Mouse (Mus musculus): ENCODE data around the gene Fam19a3. TPM values are rescaled to one million over a fixed set of nuclear protein-coding genes. Genes with fewer than 3 reads are reported as not detected.

The Fam19a3 gene
- polyA plus RNA-seq, 1 experiment: 0.24 TPM

- H3K27ac ChIP-seq (replicated peaks; ENCODE audit: low read depth, low read length): no peak overlapping the region
- peaks cover 14% of the 10 kb centered on the region for H3K4me1 ChIP-seq (ENCODE audit: control insufficient read depth, insufficient read depth, insufficient read length, low read length)
- H3K4me3 ChIP-seq (ENCODE audit: insufficient read depth, low read depth, low read length): no peak overlapping the region
Observed at GRCm38 (mm10) chr3:104796430-104797082, 14.9 kb upstream of the Fam19a3 start.

GRCm38 (mm10) chr3:104795661-104796340, 14.2 kb upstream of the Fam19a3 start:
- no peak overlapping the region for H3K4me3 ChIP-seq (ENCODE audit: insufficient read depth, low read depth, low read length)
- no peak overlapping the region for H3K27ac ChIP-seq (replicated peaks; ENCODE audit: low read depth, low read length)
- H3K4me1 ChIP-seq (ENCODE audit: control insufficient read depth, insufficient read depth, insufficient read length, low read length): peaks cover 20% of the 10 kb centered on the region

- peaks cover 21% of the 10 kb centered on the region for H3K4me1 ChIP-seq (ENCODE audit: control insufficient read depth, insufficient read depth, insufficient read length, low read length)
- H3K27ac ChIP-seq (replicated peaks; ENCODE audit: low read depth, low read length): peak overlapping the region; percentile 40; the same call in 1 of the 2 replicates
Observed at GRCm38 (mm10) chr3:104794953-104795470, 13.4 kb upstream of the Fam19a3 start.

GRCm38 (mm10) chr3:104793871-104794828, 12.5 kb upstream of the Fam19a3 start:
- H3K4me1 ChIP-seq (ENCODE audit: control insufficient read depth, insufficient read depth, insufficient read length, low read length): peaks cover 23% of the 10 kb centered on the region
- peak overlapping the region; percentile 72 for H3K27ac ChIP-seq (replicated peaks; ENCODE audit: low read depth, low read length)
- H3K4me3 ChIP-seq (ENCODE audit: insufficient read depth, low read depth, low read length): no peak overlapping the region

More at GRCm38 (mm10) chr3:104794953-104795470, 13.4 kb upstream of the Fam19a3 start:
- no peak overlapping the region for H3K4me3 ChIP-seq (ENCODE audit: insufficient read depth, low read depth, low read length)

GRCm38 (mm10) chr3:104792360-104793270, 11.0 kb upstream of the Fam19a3 start:
- peaks cover 23% of the 10 kb centered on the region for H3K4me1 ChIP-seq (ENCODE audit: control insufficient read depth, insufficient read depth, insufficient read length, low read length)
- H3K4me3 ChIP-seq (ENCODE audit: insufficient read depth, low read depth, low read length): no peak overlapping the region
- H3K27ac ChIP-seq (replicated peaks; ENCODE audit: low read depth, low read length): no peak overlapping the region

GRCm38 (mm10) chr3:104791671-104792070, 10.0 kb upstream of the Fam19a3 start:
- Histone ChIP-seq H3K4me3 (ENCODE audit: insufficient read depth, low read depth, low read length) (peak overlapping the region; percentile 92), H3K27ac (replicated peaks; ENCODE audit: low read depth, low read length) (peak overlapping the region; percentile 33; the same call in 1 of the 2 replicates), H3K4me1 (ENCODE audit: control insufficient read depth, insufficient read depth, insufficient read length, low read length) (peaks cover 23% of the 10 kb centered on the region)

GRCm38 (mm10) chr3:104791017-104791416, 9.4 kb upstream of the Fam19a3 start:
- H3K27ac ChIP-seq (replicated peaks; ENCODE audit: low read depth, low read length): peak overlapping the region; percentile 99
- H3K4me1 ChIP-seq (ENCODE audit: control insufficient read depth, insufficient read depth, insufficient read length, low read length): peaks cover 23% of the 10 kb centered on the region

GRCm38 (mm10) chr3:104790401-104790937, 8.8 kb upstream of the Fam19a3 start:
- peaks cover 23% of the 10 kb centered on the region for H3K4me1 ChIP-seq (ENCODE audit: control insufficient read depth, insufficient read depth, insufficient read length, low read length)
- peak overlapping the region; percentile 92 for H3K4me3 ChIP-seq (ENCODE audit: insufficient read depth, low read depth, low read length)
- peak overlapping the region; percentile 99 for H3K27ac ChIP-seq (replicated peaks; ENCODE audit: low read depth, low read length)

More at GRCm38 (mm10) chr3:104791017-104791416, 9.4 kb upstream of the Fam19a3 start:
- peak overlapping the region; percentile 92 for H3K4me3 ChIP-seq (ENCODE audit: insufficient read depth, low read depth, low read length)

GRCm38 (mm10) chr3:104789822-104790221, 8.2 kb upstream of the Fam19a3 start:
- peaks cover 23% of the 10 kb centered on the region for H3K4me1 ChIP-seq (ENCODE audit: control insufficient read depth, insufficient read depth, insufficient read length, low read length)
- peak overlapping the region; percentile 92 for H3K4me3 ChIP-seq (ENCODE audit: insufficient read depth, low read depth, low read length)
- H3K27ac ChIP-seq (replicated peaks; ENCODE audit: low read depth, low read length): peak overlapping the region; percentile 99

GRCm38 (mm10) chr3:104789312-104789605, 7.6 kb upstream of the Fam19a3 start:
- peak overlapping the region; percentile 92 for H3K4me3 ChIP-seq (ENCODE audit: insufficient read depth, low read depth, low read length)
- H3K27ac ChIP-seq (replicated peaks; ENCODE audit: low read depth, low read length): peak overlapping the region; percentile 99
- peaks cover 23% of the 10 kb centered on the region for H3K4me1 ChIP-seq (ENCODE audit: control insufficient read depth, insufficient read depth, insufficient read length, low read length)

GRCm38 (mm10) chr3:104788561-104789311, 7.1 kb upstream of the Fam19a3 start:
- Histone ChIP-seq H3K4me3 (ENCODE audit: insufficient read depth, low read depth, low read length) (peak overlapping the region; percentile 92), H3K27ac (replicated peaks; ENCODE audit: low read depth, low read length) (peak overlapping the region; percentile 99), H3K4me1 (ENCODE audit: control insufficient read depth, insufficient read depth, insufficient read length, low read length) (peaks cover 20% of the 10 kb centered on the region)

- Histone ChIP-seq H3K27ac (replicated peaks; ENCODE audit: low read depth, low read length) (peak within 1 kb of the TSS; percentile 99), H3K4me1 (ENCODE audit: control insufficient read depth, insufficient read depth, insufficient read length, low read length) (peaks cover 22% of the 10 kb centered on the region), H3K4me3 (ENCODE audit: insufficient read depth, low read depth, low read length) (peak within 1 kb of the TSS; percentile 92)
Observed at GRCm38 (mm10) chr3:104788075-104788474, 6.4 kb upstream of the Fam19a3 start, which contains the start of gene Rhoc. Gene Rhoc (plus strand): TSS chr3:104788375.

GRCm38 (mm10) chr3:104785284-104785683, 3.6 kb upstream of the Fam19a3 start:
- H3K4me3 ChIP-seq (ENCODE audit: insufficient read depth, low read depth, low read length): no peak overlapping the region
- peaks cover 9% of the 10 kb centered on the region; the same call in 1 of the 2 replicates for H3K4me1 ChIP-seq (ENCODE audit: control insufficient read depth, insufficient read depth, insufficient read length, low read length)
- no peak overlapping the region for H3K27ac ChIP-seq (replicated peaks; ENCODE audit: low read depth, low read length)

Data from brown adipose tissue, adult 24 weeks (tissue).